Mouse (Mus musculus): Measurements from ENCODE around the gene Ano5.

DNA sequence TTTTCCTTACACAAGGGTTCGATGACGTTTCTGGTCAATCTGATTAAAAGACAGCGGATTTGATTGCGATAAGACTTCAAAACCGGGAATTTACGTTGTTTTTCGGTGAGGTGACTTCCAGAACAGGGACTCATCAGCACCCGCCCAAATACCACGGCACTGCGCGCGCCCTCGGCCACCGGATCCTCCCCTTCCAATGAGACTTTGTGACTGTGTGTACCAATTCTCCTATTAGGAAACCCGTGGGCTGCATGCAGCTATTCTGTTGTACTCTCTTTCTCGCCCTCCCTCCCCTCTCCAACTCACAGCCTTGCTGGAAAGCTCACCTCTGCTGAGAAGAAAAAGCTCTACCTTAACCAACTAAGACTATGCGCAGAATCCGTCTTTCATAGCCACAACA is 111.4 kb downstream of the Ano5 start:
- TF ChIP-seq GATA1 (IDR thresholded peaks at IDR 0.05; ENCODE audit: borderline replicate concordance, low read length) (no peak), FLI1 (IDR thresholded peaks at IDR 0.05; ENCODE audit: low read length) (no peak)

Measured in megakaryocyte, embryonic 14.5 days (primary cell).